Mouse (Mus musculus) heart, embryonic 10.5 days (tissue): ENCODE measurements around the gene Col6a3. TPM values are rescaled to one million over a fixed set of nuclear protein-coding genes. Genes with fewer than 3 reads are reported as not detected.

ENCODE experiments used
- DNase-seq: peaks from one replicate; pipeline ENCODE4 v3.0.0-alpha.2; 2017; ENCODE audit warnings: low spot score
- H3K27ac ChIP-seq: fragments of 300-500 bp; sonication (generic); 2 replicates; pipeline ENCODE4 v1.5.1; 2016; ENCODE audit warnings: mild to moderate bottlenecking
- H3K27me3 ChIP-seq: fragments of 300-500 bp; sonication (generic); 2 replicates; pipeline ENCODE4 v1.6.1; 2016; ENCODE audit warnings: mild to moderate bottlenecking; ENCODE audit not compliant: poor library complexity, insufficient read depth, severe bottlenecking
- H3K36me3 ChIP-seq: fragments of 300-500 bp; sonication (generic); 2 replicates; pipeline ENCODE4 v1.6.1; 2016; ENCODE audit warnings: mild to moderate bottlenecking, moderate library complexity
- H3K4me1 ChIP-seq: fragments of 300-500 bp; sonication (generic); 2 replicates; pipeline ENCODE4 v1.6.1; 2016; ENCODE audit warnings: mild to moderate bottlenecking
- H3K4me3 ChIP-seq: fragments of 300-500 bp; sonication (generic); 2 replicates; pipeline ENCODE4 v1.5.1; 2016; ENCODE audit warnings: mild to moderate bottlenecking, moderate library complexity
- H3K9me3 ChIP-seq: fragments of 300-500 bp; sonication (generic); 2 replicates; pipeline ENCODE4 v1.6.1; 2016; ENCODE audit warnings: mild to moderate bottlenecking, moderate library complexity
- WGBS: fragments of 180-500 bp; shearing (Covaris S2); methylation state at CpG from one replicate; pipeline ENCODE4 v1.1.7; 2016; 5-methylcytosine and 5-hydroxymethylcytosine counted together
- polyA plus RNA-seq: library from polyadenylated mRNA; unstranded; fragments of >200 nt; fragmentation: Nextera tagmentation; extraction: Ambion mirVana; gene quantifications from 2 replicates; pipeline ENCODE4 v1.2.1, GENCODE M21; 2016

The Col6a3 gene
- polyA plus RNA-seq, 1 experiment from 2014 or later, result 4.6 TPM

DNA sequence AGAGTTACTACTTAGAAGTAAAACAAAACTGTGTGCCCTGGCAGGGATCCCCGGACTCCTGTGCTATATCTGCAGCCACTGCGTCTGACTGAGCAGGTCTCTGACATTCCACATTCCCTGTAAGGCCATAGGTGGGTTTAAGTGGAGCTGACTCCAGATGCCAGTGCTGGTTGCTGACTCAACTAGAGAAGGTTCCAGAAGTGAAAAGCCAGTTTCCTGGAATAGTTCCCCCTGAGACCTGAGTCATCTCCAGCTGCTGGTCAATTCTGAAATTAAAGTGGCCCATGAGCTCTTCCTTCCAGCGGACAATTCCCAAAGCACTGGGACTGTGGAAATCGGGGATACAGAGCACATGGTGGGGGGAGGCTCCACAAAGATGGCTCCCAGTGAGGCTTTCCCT lies 5.1 kb downstream of the Col6a3 start:
- Histone ChIP-seq H3K27ac (peak overlapping the region; percentile 77), H3K27me3 (peaks cover 27% of the 10 kb centered on the region; the same call in 1 of the 2 replicates), H3K36me3 (no peaks in the 10 kb centered on the region), H3K4me3 (no peak overlapping the region), H3K9me3 (no peaks in the 10 kb centered on the region), H3K4me1 (peaks cover 28% of the 10 kb centered on the region)
- WGBS, result 58% methylated on average over 4 of the region's 4 CpGs
- DNase-seq, result no peak

DNA sequence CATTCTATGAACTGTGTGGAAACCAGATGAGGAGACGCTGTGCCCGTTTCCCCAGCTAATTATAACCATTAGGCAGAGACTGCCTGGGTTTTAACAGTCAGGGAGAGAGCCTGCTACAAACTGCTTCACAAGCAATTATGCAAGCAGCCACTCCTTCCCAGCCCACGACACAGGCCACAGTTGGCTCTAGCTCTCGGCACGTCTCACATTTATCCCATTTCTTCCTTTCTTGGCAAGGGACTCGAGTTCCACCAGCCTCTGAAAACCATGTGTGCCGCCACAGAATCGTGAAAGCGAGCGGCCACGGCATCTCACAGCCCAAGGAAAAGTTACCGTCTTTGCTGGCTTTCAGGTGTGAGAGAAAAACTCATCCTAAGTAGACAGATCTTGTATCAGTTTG lies 5.5 kb downstream of the Col6a3 start:
- H3K4me3 ChIP-seq, result no peak overlapping the region
- WGBS, result 54% methylated on average over 12 of the region's 12 CpGs
- H3K4me1 ChIP-seq, result peaks cover 28% of the 10 kb centered on the region
- H3K9me3 ChIP-seq, result no peaks in the 10 kb centered on the region
- H3K36me3 ChIP-seq, result no peaks in the 10 kb centered on the region
- peak overlapping the region; percentile 77 for H3K27ac ChIP-seq
- no peak for DNase-seq
- peaks cover 26% of the 10 kb centered on the region; the same call in 1 of the 2 replicates for H3K27me3 ChIP-seq

DNA sequence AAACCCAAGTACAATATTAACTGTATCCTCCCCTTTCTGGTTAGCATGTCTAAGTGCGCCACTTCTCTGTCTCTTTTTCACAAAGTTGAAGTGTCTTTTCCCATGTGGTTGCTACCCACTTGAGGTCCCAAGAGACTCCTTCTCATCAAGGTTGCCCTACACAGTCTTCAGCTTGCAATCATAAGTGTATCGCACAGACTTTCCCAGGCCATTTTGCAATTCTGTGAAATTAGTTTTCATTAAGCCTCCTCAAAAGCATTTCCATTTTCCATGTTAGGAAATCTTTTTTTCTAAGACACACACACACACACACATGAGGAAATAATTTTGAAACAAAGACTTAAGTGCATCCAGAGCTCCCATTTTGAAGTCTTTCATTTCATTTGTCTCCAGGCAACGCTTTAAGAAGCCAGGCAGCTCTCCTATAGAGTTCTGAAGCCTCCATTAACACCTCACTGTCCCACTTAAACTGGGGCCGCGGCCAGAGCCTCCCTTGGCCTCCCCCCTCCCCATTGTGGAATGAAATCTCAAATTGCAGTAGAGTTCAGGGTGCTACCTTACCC lies 7.5 kb downstream of the Col6a3 start:
- no peak overlapping the region for H3K4me3 ChIP-seq
- no peak for DNase-seq
- H3K27me3 ChIP-seq, result peaks cover 18% of the 10 kb centered on the region
- peaks cover 28% of the 10 kb centered on the region for H3K4me1 ChIP-seq
- WGBS, result 45% methylated on average over 5 of the region's 5 CpGs
- no peaks in the 10 kb centered on the region for H3K36me3 ChIP-seq
- H3K9me3 ChIP-seq, result no peaks in the 10 kb centered on the region
- no peak overlapping the region for H3K27ac ChIP-seq

DNA sequence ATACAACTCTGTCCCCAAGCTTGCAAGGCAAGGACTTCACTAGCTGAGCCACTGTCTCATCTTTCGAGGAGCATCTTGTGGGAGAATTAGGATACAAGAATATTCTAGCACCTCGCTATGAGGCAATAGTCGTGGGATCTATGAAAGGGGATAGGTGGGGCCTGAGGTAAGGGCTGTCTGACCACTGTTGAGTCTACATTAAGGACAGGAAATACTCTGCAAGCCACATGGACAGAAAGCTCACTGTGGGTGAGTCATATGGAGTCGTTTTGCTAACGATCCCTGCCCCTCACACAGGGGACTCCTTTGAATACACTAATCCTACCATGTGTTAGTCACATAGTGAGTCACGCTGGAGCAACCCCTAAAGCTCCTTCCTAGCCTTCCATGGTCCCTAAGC lies 9.1 kb downstream of the Col6a3 start:
- H3K4me1 ChIP-seq, result peaks cover 28% of the 10 kb centered on the region
- WGBS, result 55% methylated on average over 6 of the region's 6 CpGs
- no peak overlapping the region for H3K4me3 ChIP-seq
- H3K9me3 ChIP-seq, result no peaks in the 10 kb centered on the region
- no peak for DNase-seq
- no peaks in the 10 kb centered on the region for H3K36me3 ChIP-seq
- peaks cover 15% of the 10 kb centered on the region for H3K27me3 ChIP-seq
- no peak overlapping the region for H3K27ac ChIP-seq

DNA sequence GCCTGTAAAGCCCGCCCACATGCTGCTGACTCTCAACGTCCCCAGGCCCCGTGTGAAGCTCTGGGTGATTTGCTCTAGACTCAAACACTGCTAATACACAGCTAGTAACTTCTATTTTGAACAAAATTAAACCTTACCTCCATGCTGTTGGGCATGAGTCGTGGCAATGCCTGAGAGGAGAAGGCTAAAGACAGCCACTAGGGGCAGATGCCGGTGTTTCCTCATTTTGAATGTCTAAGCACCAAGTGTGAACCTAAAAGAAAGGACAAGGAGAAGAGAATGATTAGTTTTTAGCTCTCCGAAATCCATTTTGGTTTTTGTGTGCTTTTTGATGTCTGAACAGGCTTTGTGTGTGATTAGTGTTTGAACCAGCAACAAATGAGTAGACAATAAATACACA lies 13.8 kb downstream of the Col6a3 start:
- WGBS, result 57% methylated on average over 6 of the region's 6 CpGs
- H3K27ac ChIP-seq, result no peak overlapping the region
- no peaks in the 10 kb centered on the region for H3K9me3 ChIP-seq
- no peak for DNase-seq
- H3K36me3 ChIP-seq, result no peaks in the 10 kb centered on the region
- peaks cover 11% of the 10 kb centered on the region for H3K27me3 ChIP-seq
- no peaks in the 10 kb centered on the region for H3K4me1 ChIP-seq
- H3K4me3 ChIP-seq, result no peak overlapping the region

DNA sequence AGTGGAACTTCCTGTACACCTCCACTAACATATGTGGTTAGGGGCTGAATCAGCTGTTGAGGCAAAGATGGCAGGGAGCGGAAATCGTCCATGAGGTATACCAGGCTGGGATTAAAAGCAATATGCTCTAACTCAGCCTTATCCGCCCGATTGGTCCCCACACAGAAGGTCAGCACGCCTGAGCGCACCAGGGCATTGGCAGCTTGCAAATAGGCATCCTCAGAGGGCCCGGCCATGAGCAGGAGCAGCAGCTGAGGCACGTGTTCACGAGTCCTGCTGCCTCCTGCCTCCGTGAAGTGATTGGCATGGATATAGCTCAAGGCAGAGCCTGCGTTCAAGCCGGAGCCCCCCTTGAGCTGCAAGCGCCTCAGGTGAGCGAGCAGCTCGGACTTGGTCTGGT lies 30.5 kb downstream of the Col6a3 start:
- peaks cover 21% of the 10 kb centered on the region for H3K27me3 ChIP-seq
- no peak for DNase-seq
- 89% methylated on average over 15 of the region's 15 CpGs for WGBS
- H3K27ac ChIP-seq, result no peak overlapping the region
- no peaks in the 10 kb centered on the region for H3K36me3 ChIP-seq
- H3K4me3 ChIP-seq, result no peak overlapping the region
- H3K4me1 ChIP-seq, result no peaks in the 10 kb centered on the region
- no peaks in the 10 kb centered on the region for H3K9me3 ChIP-seq

DNA sequence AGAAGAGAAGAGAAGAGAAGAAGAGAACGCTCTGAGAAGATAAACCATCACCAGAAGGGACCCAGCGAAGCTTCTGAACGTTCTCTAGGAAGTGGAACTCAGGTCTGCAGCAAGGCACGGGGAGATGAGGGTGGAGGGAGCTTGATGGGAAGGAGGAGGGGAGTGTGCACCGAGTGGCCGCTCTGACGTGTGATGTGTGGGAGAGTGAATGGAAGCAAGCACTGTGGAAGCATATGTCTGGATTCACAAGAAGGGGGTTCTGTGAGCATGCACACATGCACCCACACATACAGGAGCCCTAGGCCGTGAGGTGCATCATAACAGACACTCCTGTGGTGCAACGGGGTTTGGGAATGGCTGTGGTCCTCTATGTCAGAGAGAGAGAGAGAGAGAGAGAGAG lies 34.8 kb downstream of the Col6a3 start:
- WGBS, result 66% methylated on average over 9 of the region's 9 CpGs
- no peak overlapping the region for H3K27ac ChIP-seq
- H3K4me3 ChIP-seq, result no peak overlapping the region
- no peaks in the 10 kb centered on the region for H3K36me3 ChIP-seq
- no peaks in the 10 kb centered on the region for H3K4me1 ChIP-seq
- DNase-seq, result no peak
- H3K27me3 ChIP-seq, result peaks cover 11% of the 10 kb centered on the region; the same call in 1 of the 2 replicates
- no peaks in the 10 kb centered on the region for H3K9me3 ChIP-seq

DNA sequence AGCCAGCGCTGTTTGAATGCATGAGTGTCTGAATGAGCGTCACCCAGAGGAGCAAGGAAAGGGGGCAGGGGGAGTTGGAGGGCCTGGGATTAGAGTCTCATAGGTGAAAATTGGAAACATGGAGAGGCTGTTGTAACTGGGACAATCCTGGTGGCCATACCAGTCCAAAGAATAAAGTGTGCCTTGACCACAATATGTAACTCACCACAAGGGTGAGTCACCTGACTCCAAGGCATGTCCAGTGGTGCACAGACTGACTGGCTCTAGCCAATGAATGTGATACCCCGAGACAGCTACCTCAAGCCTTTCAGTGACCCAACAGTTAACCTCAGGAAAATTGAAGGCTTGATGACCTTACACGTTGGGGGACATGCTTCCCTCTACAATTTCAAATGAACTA lies 40.7 kb downstream of the Col6a3 start:
- 91% methylated on average over 4 of the region's 4 CpGs for WGBS

DNA sequence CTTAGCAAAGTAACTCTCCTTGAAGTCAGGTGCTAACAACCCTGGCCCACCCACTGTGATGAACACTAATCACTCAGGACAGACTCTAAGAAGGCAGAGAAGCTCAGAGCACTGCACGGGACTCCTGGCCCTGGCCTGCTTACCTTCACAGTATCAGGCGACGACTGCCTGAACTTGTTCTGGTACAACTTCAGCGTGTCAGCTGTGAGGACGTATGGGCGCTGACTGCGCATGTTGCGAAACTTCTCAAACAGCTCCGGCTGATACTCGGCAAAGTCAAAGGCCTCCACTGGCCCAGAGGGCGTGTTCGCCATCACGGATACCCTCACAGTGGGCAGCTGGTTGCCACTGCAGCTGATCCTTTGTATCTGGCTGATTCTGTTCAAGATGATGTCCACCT lies 42.7 kb downstream of the Col6a3 start:
- no peak for DNase-seq
- WGBS, result 67% methylated on average over 13 of the region's 13 CpGs

More for the DNA sequence above, 40.7 kb downstream of the Col6a3 start:
- H3K4me3 ChIP-seq, result no peak overlapping the region
- no peak overlapping the region for H3K27ac ChIP-seq
- H3K9me3 ChIP-seq, result no peaks in the 10 kb centered on the region
- no peaks in the 10 kb centered on the region for H3K36me3 ChIP-seq
- H3K4me1 ChIP-seq, result 0 out of 2 replicates have a peak, but pooled peaks cover 5% of the 10 kb centered on the region
- H3K27me3 ChIP-seq, result no peaks in the 10 kb centered on the region
- DNase-seq, result no peak

DNA sequence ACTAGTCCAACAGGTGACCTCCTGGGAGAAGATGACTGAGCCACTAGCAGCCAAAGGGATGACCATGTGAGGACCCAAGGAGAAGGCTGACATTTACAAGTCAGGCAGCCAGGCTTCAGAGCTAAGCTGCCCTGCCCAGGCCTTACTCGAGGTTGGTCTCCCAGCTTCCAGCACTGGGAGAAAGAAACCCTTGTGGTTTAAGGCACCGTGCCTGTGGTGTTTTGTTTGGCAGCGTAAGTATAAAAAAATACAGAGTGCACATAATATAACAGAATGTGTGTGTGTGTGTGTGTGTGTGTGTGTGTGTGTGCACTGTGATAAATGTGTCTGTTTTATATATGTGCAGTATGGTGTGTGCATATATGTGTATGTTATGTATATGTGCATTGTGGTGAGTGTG lies 43.3 kb downstream of the Col6a3 start:
- Histone ChIP-seq H3K4me1 (0 out of 2 replicates have a peak, but pooled peaks cover 5% of the 10 kb centered on the region), H3K9me3 (no peaks in the 10 kb centered on the region), H3K36me3 (no peaks in the 10 kb centered on the region), H3K27me3 (no peaks in the 10 kb centered on the region), H3K27ac (no peak overlapping the region), H3K4me3 (no peak overlapping the region)
- 77% methylated on average over 3 of the region's 3 CpGs for WGBS
- DNase-seq, result no peak

More for the DNA sequence above, 42.7 kb downstream of the Col6a3 start:
- no peaks in the 10 kb centered on the region for H3K9me3 ChIP-seq
- H3K27me3 ChIP-seq, result no peaks in the 10 kb centered on the region
- no peaks in the 10 kb centered on the region for H3K36me3 ChIP-seq
- H3K27ac ChIP-seq, result no peak overlapping the region
- H3K4me1 ChIP-seq, result 0 out of 2 replicates have a peak, but pooled peaks cover 5% of the 10 kb centered on the region
- no peak overlapping the region for H3K4me3 ChIP-seq

DNA sequence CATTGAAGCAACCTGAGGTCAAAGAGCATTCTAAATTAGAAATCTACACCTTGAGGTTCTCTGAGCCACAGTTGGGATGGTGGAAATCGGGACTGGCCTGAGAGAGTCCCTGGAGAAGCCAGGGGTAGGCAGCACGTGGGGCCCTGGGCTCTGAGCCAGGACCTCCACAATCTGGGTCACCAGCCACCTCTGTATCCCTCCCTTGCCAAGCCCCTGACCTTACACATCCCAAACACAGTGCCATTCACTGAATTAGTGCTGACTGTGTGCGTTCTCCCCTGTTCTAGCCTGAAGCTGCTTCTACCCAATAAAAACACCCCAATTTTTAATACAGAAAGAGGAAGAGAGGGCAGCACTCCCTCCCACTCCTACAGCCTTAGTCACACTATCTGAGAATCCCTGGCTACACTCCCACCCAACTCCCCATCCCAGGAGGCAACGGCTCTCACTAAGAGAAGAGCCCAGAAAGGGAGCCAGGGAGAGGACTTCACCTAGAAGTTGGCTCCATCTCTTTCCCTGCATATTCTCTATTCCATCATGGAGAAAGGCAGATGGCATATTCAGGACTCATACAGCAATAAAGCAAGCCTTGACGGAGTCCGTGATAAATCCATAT lies 46.4 kb downstream of the Col6a3 start:
- Histone ChIP-seq H3K27me3 (no peaks in the 10 kb centered on the region), H3K4me1 (0 out of 2 replicates have a peak, but pooled peaks cover 13% of the 10 kb centered on the region), H3K27ac (no peak overlapping the region), H3K4me3 (no peak overlapping the region), H3K9me3 (no peaks in the 10 kb centered on the region), H3K36me3 (no peaks in the 10 kb centered on the region)
- 70% methylated on average over 6 of the region's 6 CpGs for WGBS
- no peak for DNase-seq

DNA sequence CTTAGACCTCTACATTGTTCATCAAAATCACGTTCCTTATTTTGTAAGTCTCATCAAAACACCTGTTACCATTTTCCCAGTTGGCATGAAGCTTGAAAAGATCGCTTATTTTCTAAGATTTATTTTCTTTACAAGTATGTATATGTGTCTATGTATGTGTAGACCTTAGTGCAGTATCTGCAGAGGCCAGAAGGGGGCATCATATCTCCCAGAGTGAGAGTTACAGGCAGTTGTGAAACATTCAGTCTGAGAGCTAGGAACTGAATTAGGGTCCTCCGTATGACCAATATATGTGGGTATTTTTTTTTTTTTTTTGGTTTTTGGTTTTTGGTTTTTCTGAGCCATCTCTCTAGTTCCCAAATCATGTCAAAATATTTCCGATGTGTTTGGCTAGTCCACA lies 50.4 kb downstream of the Col6a3 start:
- Histone ChIP-seq H3K4me3 (no peak overlapping the region), H3K27me3 (0 out of 2 replicates have a peak, but pooled peaks cover 4% of the 10 kb centered on the region), H3K36me3 (no peaks in the 10 kb centered on the region), H3K27ac (no peak overlapping the region), H3K4me1 (0 out of 2 replicates have a peak, but pooled peaks cover 16% of the 10 kb centered on the region), H3K9me3 (no peaks in the 10 kb centered on the region)
- WGBS, result 88% methylated on average over 4 of the region's 4 CpGs
- no peak for DNase-seq

DNA sequence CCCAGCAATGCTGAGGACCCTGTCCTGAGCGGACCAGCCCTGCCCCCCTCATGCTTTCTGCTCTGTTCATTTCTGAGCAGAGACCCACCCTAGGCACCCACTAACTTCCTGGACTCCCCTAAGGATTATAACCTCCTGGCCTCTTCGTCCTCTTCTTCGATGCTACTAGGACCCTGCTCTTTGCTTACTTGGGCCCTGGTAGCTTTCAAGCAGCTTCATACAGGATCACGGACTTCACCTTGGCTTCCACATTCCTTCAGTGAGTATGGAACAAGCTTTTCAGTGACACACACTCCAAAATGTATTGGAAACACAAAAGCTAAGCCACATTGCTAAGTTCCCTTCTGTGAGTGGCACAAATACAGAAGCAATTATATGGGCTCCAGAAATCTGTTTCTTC lies 52.8 kb downstream of the Col6a3 start:
- Histone ChIP-seq H3K9me3 (no peaks in the 10 kb centered on the region), H3K27me3 (0 out of 2 replicates have a peak, but pooled peaks cover 7% of the 10 kb centered on the region), H3K4me3 (no peak overlapping the region), H3K27ac (no peak overlapping the region), H3K36me3 (no peaks in the 10 kb centered on the region), H3K4me1 (0 out of 2 replicates have a peak, but pooled peaks cover 16% of the 10 kb centered on the region)
- 85% methylated on average over 4 of the region's 4 CpGs for WGBS
- no peak for DNase-seq
